Mouse (Mus musculus) small intestine, adult 2 months (tissue): ENCODE data around the gene Tmem245. TPM values are rescaled to one million over a fixed set of nuclear protein-coding genes. Genes with fewer than 3 reads are reported as not detected.

Experiments
- H3K27ac ChIP-seq: fragments of 200-500 bp; 2 replicates; pipeline ENCODE4 v1.5.1; 2012; ENCODE audit warnings: low read depth, low read length, control low read depth, inconsistent platforms; ENCODE audit not compliant: insufficient read depth
- H3K27me3 ChIP-seq: fragments of 200-500 bp; 2 replicates; pipeline ENCODE4 v1.6.1; 2012; ENCODE audit warnings: mild to moderate bottlenecking, moderate library complexity, low read length, inconsistent platforms; ENCODE audit not compliant: control insufficient read depth, insufficient read depth
- H3K36me3 ChIP-seq: fragments of 200-500 bp; 2 replicates; pipeline ENCODE4 v1.6.1; 2012; ENCODE audit warnings: mild to moderate bottlenecking, low read length, control low read depth, inconsistent platforms; ENCODE audit not compliant: control insufficient read depth, insufficient read depth
- H3K4me1 ChIP-seq: fragments of 200-500 bp; 2 replicates; pipeline ENCODE4 v1.6.1; 2012; ENCODE audit warnings: low read length, inconsistent platforms, mixed read lengths; ENCODE audit not compliant: control insufficient read depth, insufficient read depth, insufficient read length
- H3K4me3 ChIP-seq: fragments of 200-500 bp; 2 replicates; pipeline ENCODE4 v1.5.1; 2012; ENCODE audit warnings: low read depth, mild to moderate bottlenecking, control low read depth, inconsistent platforms, low read length, moderate library complexity
- CTCF ChIP-seq: fragments of 200-500 bp; IDR thresholded peaks from 2 replicates; pipeline ENCODE4 v1.5.1; 2012; ENCODE audit warnings: low read depth, mild to moderate bottlenecking, control low read depth, inconsistent platforms, low read length, moderate library complexity, mixed read lengths; ENCODE audit not compliant: insufficient replicate concordance, insufficient read length; ENCODE audit errors: extremely low read depth
- POLR2A ChIP-seq: fragments of 200-500 bp; IDR thresholded peaks from 2 replicates; pipeline ENCODE4 v1.6.1; 2012; ENCODE audit warnings: low read depth, mild to moderate bottlenecking, control low read depth, inconsistent platforms, low read length, moderate library complexity
- WGBS: fragments of 180-500 bp; shearing (Covaris S2); methylation state at CpG from one replicate; pipeline ENCODE4 v1.1.7; 2018; 5-methylcytosine and 5-hydroxymethylcytosine counted together
- polyA plus RNA-seq: library from polyadenylated mRNA; depleted of rRNA; stranded (reverse); fragments of >200 nt; gene quantifications from 2 replicates; pipeline ENCODE4 v1.2.3, GENCODE M21; 2012

Gene Tmem245
- polyA plus RNA-seq, 1 experiment, result 8.3 TPM

GRCm38 (mm10) chr4:56926971-56927370 lies 20.3 kb downstream of the Tmem245 start:
- Histone ChIP-seq H3K36me3 (peaks cover 39% of the 10 kb centered on the region), H3K4me1 (no peaks in the 10 kb centered on the region), H3K4me3 (no peak overlapping the region), H3K27me3 (no peaks in the 10 kb centered on the region), H3K27ac (no peak overlapping the region)
- no peak for TF ChIP-seq CTCF
- TF ChIP-seq POLR2A, result no peak
- 84% methylated on average over 4 of the region's 4 CpGs for WGBS

DNA sequence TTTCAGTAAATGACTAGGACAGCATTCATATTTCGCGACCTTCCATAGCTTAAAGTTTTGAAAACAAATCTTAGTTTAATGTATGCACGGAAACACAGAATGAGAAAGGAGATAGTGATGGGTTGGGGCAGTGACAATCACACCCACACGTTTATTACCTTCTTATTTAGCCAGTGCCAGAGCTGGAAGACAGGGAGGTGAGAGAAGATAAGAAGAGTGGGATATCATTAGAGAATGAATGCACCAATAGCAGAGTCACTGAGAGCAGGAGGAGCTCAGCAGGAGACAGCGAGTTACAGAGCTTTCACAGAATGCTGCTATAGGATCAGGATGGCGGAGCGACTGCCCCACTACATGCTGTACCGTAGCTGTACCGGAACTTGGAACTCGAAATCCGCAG lies 25.0 kb downstream of the Tmem245 start:
- Histone ChIP-seq H3K4me3 (no peak overlapping the region), H3K36me3 (peaks cover 43% of the 10 kb centered on the region), H3K27ac (no peak overlapping the region), H3K4me1 (no peaks in the 10 kb centered on the region), H3K27me3 (no peaks in the 10 kb centered on the region)
- TF ChIP-seq POLR2A (no peak), CTCF (no peak)
- 94% methylated on average over 11 of the region's 11 CpGs for WGBS

DNA sequence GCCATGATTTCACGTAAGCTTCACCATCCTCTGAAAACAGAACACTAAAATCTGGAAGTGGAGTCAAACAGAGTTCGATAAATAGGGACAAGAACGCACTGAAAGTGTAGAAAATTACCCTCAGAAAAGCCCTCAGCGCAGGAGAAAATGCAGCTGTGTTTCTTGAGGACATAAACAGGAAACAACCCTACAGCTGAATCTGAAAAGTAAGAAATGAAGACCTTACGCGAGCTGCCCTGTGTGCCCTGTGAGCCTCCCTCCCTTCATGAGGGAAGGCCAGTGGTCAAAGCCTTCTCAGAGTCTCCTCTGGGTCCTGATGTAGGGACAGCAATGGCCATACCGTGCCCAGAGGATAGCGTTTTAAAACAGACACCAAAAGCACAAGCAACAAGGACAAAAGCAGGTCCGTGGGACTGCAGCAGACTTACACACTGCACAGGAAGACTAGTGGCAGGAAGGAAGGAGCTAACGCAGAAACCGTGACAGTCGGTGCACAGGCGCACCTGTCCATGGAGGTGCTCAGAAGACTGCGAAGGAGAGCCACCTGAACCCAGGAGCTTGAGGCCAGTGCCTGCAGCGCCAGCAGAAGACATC lies 31.4 kb downstream of the Tmem245 start:
- Histone ChIP-seq H3K4me1 (no peaks in the 10 kb centered on the region; the same call in none of the 2 replicates), H3K27ac (peak overlapping the region; percentile 71), H3K4me3 (peak overlapping the region; percentile 36; the same call in 1 of the 2 replicates), H3K36me3 (peaks cover 47% of the 10 kb centered on the region), H3K27me3 (no peaks in the 10 kb centered on the region)
- WGBS, result 86% methylated on average over 15 of the region's 15 CpGs
- TF ChIP-seq CTCF, result no peak
- no peak for TF ChIP-seq POLR2A

DNA sequence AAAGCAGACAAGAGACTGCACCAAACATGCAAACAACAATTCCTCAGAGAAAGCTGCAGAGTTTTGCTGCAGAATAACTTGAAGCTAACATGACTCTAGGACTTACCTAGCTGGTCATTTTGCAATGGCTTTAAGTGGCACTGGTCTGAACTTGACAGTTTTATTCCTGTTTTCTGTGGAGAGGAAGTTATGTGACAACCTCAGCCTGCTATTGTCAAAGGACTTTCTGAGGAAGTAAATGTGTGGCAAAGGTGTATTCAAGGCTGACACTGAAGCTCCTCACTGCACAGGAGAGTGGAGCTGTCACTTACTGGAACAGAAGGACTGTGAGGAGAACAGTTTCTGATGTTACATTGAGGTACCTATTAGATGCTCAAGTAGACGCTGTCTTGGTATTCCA lies 32.5 kb downstream of the Tmem245 start:
- Histone ChIP-seq H3K4me3 (no peak overlapping the region), H3K27ac (no peak overlapping the region), H3K27me3 (no peaks in the 10 kb centered on the region), H3K36me3 (peaks cover 51% of the 10 kb centered on the region), H3K4me1 (no peaks in the 10 kb centered on the region; the same call in none of the 2 replicates)
- 91% methylated on average over 1 of the region's 1 CpGs for WGBS
- TF ChIP-seq POLR2A, result no peak
- no peak for TF ChIP-seq CTCF

DNA sequence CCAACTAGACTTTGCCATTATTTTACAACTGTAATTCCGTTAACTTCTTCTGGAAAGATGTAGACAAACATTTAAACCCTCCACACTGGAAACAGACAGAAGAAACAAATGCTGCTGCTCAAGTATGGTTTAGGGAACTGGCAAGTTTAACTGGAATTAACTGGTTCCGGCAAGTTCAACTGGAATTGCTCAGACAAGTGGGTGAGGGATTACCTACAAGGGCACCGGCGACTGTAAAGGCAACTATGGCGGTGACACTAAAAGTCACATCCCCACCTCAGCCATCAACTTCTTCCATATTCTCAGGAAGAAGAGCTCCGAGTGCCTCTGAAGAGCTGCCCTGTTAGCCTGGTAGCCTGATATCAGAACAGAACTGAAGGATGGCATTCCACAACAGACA lies 32.9 kb downstream of the Tmem245 start:
- H3K27ac ChIP-seq, result no peak overlapping the region
- no peaks in the 10 kb centered on the region for H3K27me3 ChIP-seq
- no peak overlapping the region for H3K4me3 ChIP-seq
- TF ChIP-seq POLR2A, result no peak
- no peak for TF ChIP-seq CTCF
- WGBS, result 87% methylated on average over 6 of the region's 6 CpGs
- no peaks in the 10 kb centered on the region; the same call in none of the 2 replicates for H3K4me1 ChIP-seq
- H3K36me3 ChIP-seq, result peaks cover 53% of the 10 kb centered on the region

GRCm38 (mm10) chr4:56912382-56913001 lies 34.7 kb downstream of the Tmem245 start:
- no peak overlapping the region for H3K27ac ChIP-seq
- H3K4me3 ChIP-seq, result no peak overlapping the region
- peaks cover 61% of the 10 kb centered on the region for H3K36me3 ChIP-seq
- H3K4me1 ChIP-seq, result no peaks in the 10 kb centered on the region; the same call in none of the 2 replicates
- no peak for TF ChIP-seq POLR2A
- no peak for TF ChIP-seq CTCF
- H3K27me3 ChIP-seq, result no peaks in the 10 kb centered on the region
- WGBS, result 94% methylated on average over 7 of the region's 7 CpGs

DNA sequence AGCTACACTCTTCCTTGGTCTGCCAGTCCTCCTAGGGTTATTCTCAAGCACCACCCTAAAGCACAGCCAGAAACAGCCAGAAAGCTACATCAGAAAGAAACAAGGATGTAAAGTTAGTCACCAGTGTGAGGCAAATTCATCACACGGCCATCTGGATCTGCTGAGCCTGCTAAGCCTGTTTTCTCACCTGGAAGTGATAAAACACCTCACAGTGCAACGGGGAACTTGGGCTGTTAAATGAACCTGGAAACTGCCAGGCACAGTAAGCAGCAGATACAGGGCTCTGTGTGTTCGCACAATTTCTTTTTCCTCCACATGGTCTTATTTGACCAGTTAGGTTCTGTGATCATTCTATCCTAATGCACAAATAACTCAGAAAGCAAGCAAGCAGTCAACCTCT lies 37.7 kb downstream of the Tmem245 start:
- Histone ChIP-seq H3K36me3 (peaks cover 61% of the 10 kb centered on the region), H3K4me1 (no peaks in the 10 kb centered on the region; the same call in 1 of the 2 replicates), H3K27ac (no peak overlapping the region), H3K27me3 (no peaks in the 10 kb centered on the region), H3K4me3 (no peak overlapping the region)
- WGBS, result 71% methylated on average over 3 of the region's 3 CpGs
- TF ChIP-seq POLR2A (no peak), CTCF (no peak)
